Mouse (Mus musculus) brain, adult 2 months (tissue): ENCODE results near the gene March5.

ENCODE experiments used
- DNase-seq: peaks from one replicate; pipeline ENCODE4 v3.0.0; 2011; ENCODE audit warnings: low read depth, low spot score

The March5 gene

GRCm38 (mm10) chr19:37263943-37264897 is 56.9 kb downstream of the March5 start:
- DNase-seq, result peak; percentile 82

GRCm38 (mm10) chr19:37265333-37266103 is 58.2 kb downstream of the March5 start:
- DNase-seq, result peak; percentile 98

DNA sequence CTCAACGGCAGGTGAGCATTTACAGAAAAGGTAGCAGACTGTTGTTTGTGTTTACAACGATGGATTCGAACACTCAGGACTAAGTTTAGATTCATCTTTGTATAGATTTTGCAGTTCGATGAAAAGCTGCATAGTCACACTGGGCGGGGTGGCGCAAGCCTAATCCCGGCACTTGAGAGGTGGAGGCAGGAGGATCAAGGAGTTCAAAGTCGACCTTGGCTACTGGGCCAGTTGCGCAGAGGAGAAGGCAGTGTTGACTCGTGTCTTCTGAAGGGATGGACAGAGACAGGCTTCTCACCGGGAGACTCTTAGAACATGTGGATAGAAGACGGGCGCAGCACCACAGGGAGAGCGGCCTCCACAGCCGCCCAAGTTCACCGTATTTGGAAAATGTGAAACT is 61.8 kb downstream of the March5 start:
- DNase-seq, result no peak
